Mouse (Mus musculus): Measurements from ENCODE around the gene Sfxn2.
"Not testable (repeated sequence)": the region's sequence is repeated elsewhere in the genome, so short reads cannot be mapped to it uniquely, and the experiment has no call there.

Gene Sfxn2

GRCm38 (mm10) chr19:46542750-46543149 is 30.4 kb upstream of the Sfxn2 start:
- in situ Hi-C loops (cut with MboI), result no loop called here

- in situ Hi-C loops (cut with MboI), result no loop called here
These were observed 25.6 kb upstream of the Sfxn2 start for GRCm38 (mm10) chr19:46547565-46547964.

GRCm38 (mm10) chr19:46548110-46548509 is 25.1 kb upstream of the Sfxn2 start:
- in situ Hi-C loops (cut with MboI), result no loop called here

GRCm38 (mm10) chr19:46550385-46550784 is 22.8 kb upstream of the Sfxn2 start:
- in situ Hi-C loops (cut with MboI), result no loop called here

GRCm38 (mm10) chr19:46552496-46552895 is 20.7 kb upstream of the Sfxn2 start:
- in situ Hi-C loops (cut with MboI), result no loop called here

- in situ Hi-C loops (cut with MboI), result no loop called here
These were observed 19.6 kb upstream of the Sfxn2 start for GRCm38 (mm10) chr19:46553541-46553955.

GRCm38 (mm10) chr19:46558009-46558408 is 15.2 kb upstream of the Sfxn2 start:
- in situ Hi-C loops (cut with MboI), result no loop called here

GRCm38 (mm10) chr19:46558631-46559030 is 14.5 kb upstream of the Sfxn2 start:
- in situ Hi-C loops (cut with MboI), result no loop called here

- in situ Hi-C loops (cut with MboI), result no loop called here
These were observed 11.0 kb upstream of the Sfxn2 start for GRCm38 (mm10) chr19:46562132-46562531.

GRCm38 (mm10) chr19:46562581-46563515 is 10.3 kb upstream of the Sfxn2 start:
- in situ Hi-C loops (cut with MboI), result no loop called here

- in situ Hi-C loops (cut with MboI), result no loop called here
These were observed 9.6 kb upstream of the Sfxn2 start for GRCm38 (mm10) chr19:46563603-46564002.

GRCm38 (mm10) chr19:46564043-46564462 is 9.1 kb upstream of the Sfxn2 start:
- in situ Hi-C loops (cut with MboI), result no loop called here

GRCm38 (mm10) chr19:46571211-46571877 is 1.8 kb upstream of the Sfxn2 start:
- in situ Hi-C loops (cut with MboI), result not testable (repeated sequence)

- in situ Hi-C loops (cut with MboI), result no loop called here
These were observed 1.3 kb upstream of the Sfxn2 start for GRCm38 (mm10) chr19:46571878-46572244.

GRCm38 (mm10) chr19:46572548-46572947 is 617 bp upstream of the Sfxn2 start:
- in situ Hi-C loops (cut with MboI), result no loop called here

- in situ Hi-C loops (cut with MboI), result no loop called here
These were observed 825 bp downstream of the Sfxn2 start for GRCm38 (mm10) chr19:46573990-46574389.

GRCm38 (mm10) chr19:46575196-46575595 is 2.0 kb downstream of the Sfxn2 start:
- in situ Hi-C loops (cut with MboI), result no loop called here

GRCm38 (mm10) chr19:46587823-46588508 is 14.8 kb downstream of the Sfxn2 start:
- in situ Hi-C loops (cut with MboI), result loop anchor here (10.0 kb wide), 1 partner anchor 157 kb away; no protein-coding TSS in a partner anchor

GRCm38 (mm10) chr19:46591575-46591974 is 18.4 kb downstream of the Sfxn2 start:
- in situ Hi-C loops (cut with MboI), result no loop called here

GRCm38 (mm10) chr19:46592751-46593439 is 19.7 kb downstream of the Sfxn2 start:
- in situ Hi-C loops (cut with MboI), result no loop called here

- in situ Hi-C loops (cut with MboI), result no loop called here
These were observed 25.0 kb downstream of the Sfxn2 start for GRCm38 (mm10) chr19:46598187-46598586.
